Mouse (Mus musculus): Measurements from ENCODE around the gene Il23a.

GRCm38 (mm10) chr10:128340257-128340656 lies 41.7 kb upstream of the Il23a start:
- TF ChIP-seq POLR2A (IDR thresholded peaks at IDR 0.05; ENCODE audit: borderline replicate concordance, low read depth, low read length) (no peak), CTCF (IDR thresholded peaks at IDR 0.05; ENCODE audit: low read depth, low read length) (no peak)
